Mouse (Mus musculus): ENCODE results near the gene Litaf. TPM values are rescaled to one million over a fixed set of nuclear protein-coding genes. Genes with fewer than 3 reads are reported as not detected.
A peak's percentile ranks its signal among the peaks of the same experiment; 100 is the strongest.

Gene Litaf
- total and polyA plus RNA-seq, 2 experiments from 2014 or later = 28.2 to 31.6 TPM

DNA sequence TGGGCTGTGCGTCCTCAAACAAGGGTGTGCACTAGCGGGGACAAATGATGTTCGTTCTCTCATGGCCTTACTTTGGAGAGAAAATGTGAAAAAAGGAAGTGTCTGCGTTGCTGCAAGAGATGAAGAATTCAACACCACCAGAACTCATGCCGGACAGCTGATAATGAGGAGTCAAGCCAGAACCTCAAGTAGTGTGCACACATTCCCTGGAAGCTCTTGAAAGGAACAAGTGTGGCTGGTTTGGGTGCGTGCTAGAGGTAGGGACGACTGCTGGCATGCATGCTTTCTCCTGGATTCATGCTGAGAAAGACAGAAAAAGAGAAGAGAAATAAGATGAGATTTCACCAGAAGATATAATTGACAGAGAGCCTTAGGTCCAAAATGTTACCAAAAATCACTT lies 18.8 kb downstream of the Litaf start:
- TF ChIP-seq CTCF (IDR thresholded peaks at IDR 0.05; ENCODE audit: low read depth) = no peak
- WGBS = 86% methylated on average over 7 of the region's 7 CpGs

GRCm38 (mm10) chr16:11046437-11046836 lies 19.5 kb downstream of the Litaf start:
- H3K27ac ChIP-seq = no peak overlapping the region
- H3K4me1 ChIP-seq (ENCODE audit: insufficient read depth, low read length) = no peaks in the 10 kb centered on the region
- DNase-seq (ENCODE audit: low spot score) = no peak
- no peak for TF ChIP-seq CTCF (IDR thresholded peaks at IDR 0.05; ENCODE audit: low read depth)
- H3K4me2 ChIP-seq (ENCODE audit: low read depth, low read length) = no peak overlapping the region
- H3K4me3 ChIP-seq (ENCODE audit: low read length) = no peak overlapping the region
- H3K9me3 ChIP-seq (ENCODE audit: low read length) = no peaks in the 10 kb centered on the region
- no peaks in the 10 kb centered on the region for H3K36me3 ChIP-seq (ENCODE audit: insufficient read depth, low read length)
- WGBS = 77% methylated on average over 7 of the region's 7 CpGs
- H3K27me3 ChIP-seq (ENCODE audit: insufficient read depth, low read length) = no peaks in the 10 kb centered on the region
- H3K9ac ChIP-seq (replicated peaks; ENCODE audit: low read length) = no peak overlapping the region
- ATAC-seq = no peak

More for the DNA sequence above, 18.8 kb downstream of the Litaf start:
- Histone ChIP-seq H3K4me3 (ENCODE audit: low read length) (no peak overlapping the region), H3K36me3 (ENCODE audit: insufficient read depth, low read length) (no peaks in the 10 kb centered on the region), H3K4me1 (ENCODE audit: insufficient read depth, low read length) (no peaks in the 10 kb centered on the region), H3K4me2 (ENCODE audit: low read depth, low read length) (no peak overlapping the region), H3K27me3 (ENCODE audit: insufficient read depth, low read length) (no peaks in the 10 kb centered on the region), H3K9me3 (ENCODE audit: low read length) (no peaks in the 10 kb centered on the region), H3K27ac (no peak overlapping the region), H3K9ac (replicated peaks; ENCODE audit: low read length) (no peak overlapping the region)
- no peak for DNase-seq (ENCODE audit: low spot score)
- ATAC-seq = no peak

GRCm38 (mm10) chr16:11043239-11043638 lies 22.7 kb downstream of the Litaf start:
- Histone ChIP-seq H3K27ac (no peak overlapping the region), H3K9me3 (ENCODE audit: low read length) (no peaks in the 10 kb centered on the region), H3K9ac (replicated peaks; ENCODE audit: low read length) (no peak overlapping the region), H3K4me3 (ENCODE audit: low read length) (no peak overlapping the region), H3K4me1 (ENCODE audit: insufficient read depth, low read length) (no peaks in the 10 kb centered on the region), H3K36me3 (ENCODE audit: insufficient read depth, low read length) (no peaks in the 10 kb centered on the region), H3K27me3 (ENCODE audit: insufficient read depth, low read length) (no peaks in the 10 kb centered on the region), H3K4me2 (ENCODE audit: low read depth, low read length) (no peak overlapping the region)
- no peak for TF ChIP-seq CTCF (IDR thresholded peaks at IDR 0.05; ENCODE audit: low read depth)
- ATAC-seq (no peak), DNase-seq (ENCODE audit: low spot score) (no peak)
- 84% methylated on average over 5 of the region's 5 CpGs for WGBS

- no peaks in the 10 kb centered on the region for H3K36me3 ChIP-seq (ENCODE audit: insufficient read depth, low read length)
- no peak overlapping the region for H3K4me2 ChIP-seq (ENCODE audit: low read depth, low read length)
- no peaks in the 10 kb centered on the region for H3K4me1 ChIP-seq (ENCODE audit: insufficient read depth, low read length)
- no peak overlapping the region for H3K9ac ChIP-seq (replicated peaks; ENCODE audit: low read length)
- ATAC-seq (no peak), DNase-seq (ENCODE audit: low spot score) (no peak)
- no peak overlapping the region for H3K27ac ChIP-seq
- H3K4me3 ChIP-seq (ENCODE audit: low read length) = no peak overlapping the region
- 57% methylated on average over 2 of the region's 2 CpGs for WGBS
- no peaks in the 10 kb centered on the region for H3K27me3 ChIP-seq (ENCODE audit: insufficient read depth, low read length)
- H3K9me3 ChIP-seq (ENCODE audit: low read length) = no peaks in the 10 kb centered on the region
- TF ChIP-seq CTCF (IDR thresholded peaks at IDR 0.05; ENCODE audit: low read depth) = no peak
Measured at GRCm38 (mm10) chr16:11040603-11041002, 25.4 kb downstream of the Litaf start.

DNA sequence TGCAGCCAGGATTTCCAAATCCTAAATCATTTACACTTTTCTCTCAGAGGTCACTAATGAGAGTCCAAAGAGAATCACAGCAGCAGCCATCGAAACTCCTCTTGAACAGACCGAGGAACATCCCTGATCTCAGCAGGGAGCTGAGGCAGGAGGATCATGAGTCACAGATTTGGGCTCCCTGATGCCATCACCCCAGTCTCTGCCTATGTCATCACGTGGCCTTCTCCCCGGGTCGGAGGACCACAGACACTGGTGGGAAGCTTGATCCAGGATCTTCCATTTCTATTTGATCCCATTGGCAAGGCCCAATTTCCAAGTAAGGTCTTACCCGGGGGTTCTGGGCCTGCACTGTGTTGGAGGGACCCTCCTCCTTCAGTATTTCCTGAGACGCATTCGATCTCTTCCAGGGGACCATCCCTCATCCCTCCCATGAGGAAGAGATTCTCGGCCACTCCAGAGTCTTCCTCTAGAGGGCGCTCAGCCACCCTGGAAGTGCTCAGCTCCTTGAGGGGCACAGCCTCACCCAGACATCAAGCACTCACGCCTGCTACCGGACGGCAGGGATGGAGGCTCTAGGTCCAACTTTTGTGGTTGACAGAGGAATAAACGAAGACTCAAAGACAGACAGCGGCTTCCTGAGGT lies 30.0 kb downstream of the Litaf start:
- no peak overlapping the region for H3K9ac ChIP-seq (replicated peaks; ENCODE audit: low read length)

DNA sequence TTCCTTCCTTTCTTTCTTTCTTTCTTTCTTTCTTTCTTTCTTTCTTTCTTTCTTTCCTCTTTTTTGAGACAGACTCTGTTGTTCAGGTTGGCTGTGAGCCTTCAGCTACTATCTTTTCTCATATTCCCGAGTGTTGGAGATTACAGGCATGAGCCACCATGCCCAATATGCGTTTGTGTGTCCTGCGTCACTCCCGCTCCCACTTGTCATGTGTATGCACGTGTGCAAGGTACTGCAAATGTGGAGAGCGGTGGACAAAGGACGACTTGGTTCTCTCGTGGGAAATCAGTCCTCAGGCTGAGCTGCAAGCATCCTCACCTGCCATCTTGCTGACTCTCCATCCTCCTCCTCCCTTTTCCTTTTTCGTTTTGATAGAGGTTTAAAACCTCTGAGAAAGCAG lies 30.7 kb downstream of the Litaf start:
- Histone ChIP-seq H3K36me3 (ENCODE audit: insufficient read depth, low read length) (no peaks in the 10 kb centered on the region), H3K9me3 (ENCODE audit: low read length) (no peaks in the 10 kb centered on the region), H3K4me3 (ENCODE audit: low read length) (no peak overlapping the region), H3K27me3 (ENCODE audit: insufficient read depth, low read length) (no peaks in the 10 kb centered on the region), H3K27ac (no peak overlapping the region), H3K4me1 (ENCODE audit: insufficient read depth, low read length) (no peaks in the 10 kb centered on the region), H3K9ac (replicated peaks; ENCODE audit: low read length) (no peak overlapping the region), H3K4me2 (ENCODE audit: low read depth, low read length) (no peak overlapping the region)
- no peak for TF ChIP-seq CTCF (IDR thresholded peaks at IDR 0.05; ENCODE audit: low read depth)
- WGBS = 84% methylated on average over 9 of the region's 9 CpGs
- no peak for DNase-seq (ENCODE audit: low spot score)
- no peak for ATAC-seq

More for the DNA sequence above, 30.0 kb downstream of the Litaf start:
- ATAC-seq (peak; percentile 70), DNase-seq (ENCODE audit: low spot score) (peak; percentile 77)
- Histone ChIP-seq H3K9me3 (ENCODE audit: low read length) (no peaks in the 10 kb centered on the region), H3K27ac (no peak overlapping the region), H3K27me3 (ENCODE audit: insufficient read depth, low read length) (no peaks in the 10 kb centered on the region), H3K4me2 (ENCODE audit: low read depth, low read length) (no peak overlapping the region), H3K4me3 (ENCODE audit: low read length) (no peak overlapping the region), H3K4me1 (ENCODE audit: insufficient read depth, low read length) (no peaks in the 10 kb centered on the region), H3K36me3 (ENCODE audit: insufficient read depth, low read length) (no peaks in the 10 kb centered on the region)
- TF ChIP-seq CTCF (IDR thresholded peaks at IDR 0.05; ENCODE audit: low read depth) = peak; percentile 87
- WGBS = 26% methylated on average over 15 of the region's 15 CpGs

DNA sequence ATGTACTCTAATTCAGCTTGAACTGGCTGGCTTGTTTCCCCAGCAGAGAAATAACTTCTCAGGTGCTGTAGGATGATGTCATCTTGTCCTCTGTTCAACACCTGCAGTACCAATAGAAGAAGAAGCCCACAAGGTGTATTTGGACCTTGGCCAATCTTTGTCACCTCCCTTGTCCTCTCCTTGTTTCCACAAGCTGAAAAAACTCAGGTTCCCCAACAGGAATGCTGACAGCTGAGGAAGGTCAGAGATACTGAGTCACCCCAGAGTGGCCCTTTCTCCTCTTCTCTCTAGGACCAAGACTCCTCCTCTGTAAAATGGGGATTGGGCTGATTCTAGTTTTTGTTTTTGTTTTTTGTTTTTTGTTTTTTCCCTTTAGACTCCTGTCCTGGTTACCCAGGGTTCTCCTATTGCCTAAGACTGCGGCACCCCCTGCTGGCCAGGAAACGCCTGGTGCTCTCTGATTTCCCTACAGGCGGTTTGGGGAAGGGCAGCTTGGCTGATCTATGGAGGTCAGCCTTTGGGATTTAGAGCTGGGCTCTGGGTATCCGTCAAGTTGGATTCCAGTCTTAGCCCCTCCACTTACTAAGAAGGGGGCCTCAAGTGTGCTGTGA lies 31.7 kb downstream of the Litaf start:
- Histone ChIP-seq H3K4me3 (ENCODE audit: low read length) (no peak overlapping the region), H3K36me3 (ENCODE audit: insufficient read depth, low read length) (no peaks in the 10 kb centered on the region), H3K9ac (replicated peaks; ENCODE audit: low read length) (no peak overlapping the region), H3K9me3 (ENCODE audit: low read length) (no peaks in the 10 kb centered on the region), H3K4me2 (ENCODE audit: low read depth, low read length) (no peak overlapping the region), H3K27me3 (ENCODE audit: insufficient read depth, low read length) (no peaks in the 10 kb centered on the region), H3K27ac (no peak overlapping the region), H3K4me1 (ENCODE audit: insufficient read depth, low read length) (no peaks in the 10 kb centered on the region)
- DNase-seq (ENCODE audit: low spot score) (peak; percentile 87), ATAC-seq (peak; percentile 66)
- 2% methylated on average over 4 of the region's 4 CpGs for WGBS
- peak; percentile 99 for TF ChIP-seq CTCF (IDR thresholded peaks at IDR 0.05; ENCODE audit: low read depth)

All from hindbrain, postnatal 0 days (tissue).